Mouse (Mus musculus) midbrain, embryonic 16.5 days (tissue): ENCODE results near the gene Eef2. TPM values are rescaled to one million over a fixed set of nuclear protein-coding genes. Genes with fewer than 3 reads are reported as not detected.
"Not testable (repeated sequence)": the region's sequence is repeated elsewhere in the genome, so short reads cannot be mapped to it uniquely, and the experiment has no call there.

Experiments used
- ATAC-seq: fragments of 200-750 bp; cut with Nextera tagmentation; 2 replicates; pipeline ENCODE4 v1.8.0; 2017; ENCODE audit warnings: moderate TSS enrichment
- H3K27ac ChIP-seq: fragments of 300-500 bp; sonication (generic); 2 replicates; pipeline ENCODE4 v1.5.1; 2014; ENCODE audit warnings: mild to moderate bottlenecking, low read length, mixed read lengths
- H3K27me3 ChIP-seq: fragments of 300-500 bp; sonication (generic); 2 replicates; pipeline ENCODE4 v1.6.1; 2014; ENCODE audit warnings: low read depth, low read length, mixed read lengths; ENCODE audit not compliant: control insufficient read depth, insufficient read depth
- H3K36me3 ChIP-seq: fragments of 300-500 bp; sonication (generic); 2 replicates; pipeline ENCODE4 v1.6.1; 2014; ENCODE audit warnings: mild to moderate bottlenecking, low read length, moderate library complexity, mixed read lengths; ENCODE audit not compliant: control insufficient read depth, insufficient read depth
- H3K4me1 ChIP-seq: fragments of 300-500 bp; sonication (generic); 2 replicates; pipeline ENCODE4 v1.6.1; 2014; ENCODE audit warnings: mild to moderate bottlenecking, low read length, mixed read lengths; ENCODE audit not compliant: control insufficient read depth, insufficient read depth
- H3K4me2 ChIP-seq: fragments of 300-500 bp; sonication (generic); 2 replicates; pipeline ENCODE4 v1.6.1; 2014; ENCODE audit warnings: mild to moderate bottlenecking, low read length, mixed read lengths
- H3K4me3 ChIP-seq: fragments of 300-500 bp; sonication (generic); 2 replicates; pipeline ENCODE4 v1.5.1; 2014; ENCODE audit warnings: low read depth, mild to moderate bottlenecking, low read length, moderate library complexity, mixed read lengths
- H3K9ac ChIP-seq: fragments of 300-500 bp; sonication (generic); 2 replicates; pipeline ENCODE4 v1.6.1; 2014; ENCODE audit warnings: low read depth, low read length, mixed read lengths
- H3K9me3 ChIP-seq: fragments of 300-500 bp; sonication (generic); replicated peaks from 2 replicates; pipeline ENCODE4 v1.6.1; 2014; ENCODE audit warnings: mild to moderate bottlenecking, low read length, mixed read lengths; ENCODE audit not compliant: control insufficient read depth, poor library complexity, severe bottlenecking
- WGBS: fragments of 180-500 bp; shearing (Covaris S2); extraction: QIAGEN DNeasy Blood & Tissue Kit; methylation state at CpG from one replicate; pipeline ENCODE4 v1.1.7; 2014; 5-methylcytosine and 5-hydroxymethylcytosine counted together
- polyA plus RNA-seq: library from polyadenylated mRNA; unstranded; fragments of >200 nt; fragmentation: Nextera tagmentation; extraction: Ambion mirVana; gene quantifications from 2 replicates; pipeline ENCODE4 v1.2.1, GENCODE M21; 2015

Eef2 gene
- polyA plus RNA-seq, 1 experiment from 2014 or later, result 535 TPM

- Histone ChIP-seq H3K4me3 (peak overlapping the region; percentile 42), H3K27ac (peak overlapping the region; percentile 94), H3K4me1 (peaks cover 37% of the 10 kb centered on the region), H3K4me2 (peak overlapping the region; percentile 76), H3K36me3 (peaks cover 28% of the 10 kb centered on the region), H3K9ac (peak overlapping the region; percentile 71)
- H3K9me3 ChIP-seq, H3K27me3 ChIP-seq, ATAC-seq: not testable (repeated sequence)
- 5% methylated on average over 4 of the region's 4 CpGs for WGBS
Observed at GRCm38 (mm10) chr10:81175345-81175701, 1.1 kb upstream of the Eef2 start.

GRCm38 (mm10) chr10:81175936-81176465 lies 430 bp upstream of the Eef2 start:
- peak overlapping the region; percentile 64 for H3K4me2 ChIP-seq
- peaks cover 35% of the 10 kb centered on the region for H3K36me3 ChIP-seq
- H3K27ac ChIP-seq, result peak overlapping the region; percentile 94
- H3K9me3 ChIP-seq, result no peaks in the 10 kb centered on the region
- 5% methylated on average over 13 of the region's 13 CpGs for WGBS
- no peaks in the 10 kb centered on the region for H3K27me3 ChIP-seq
- peaks cover 37% of the 10 kb centered on the region for H3K4me1 ChIP-seq
- ATAC-seq, result no peak
- peak overlapping the region; percentile 10 for H3K9ac ChIP-seq
- H3K4me3 ChIP-seq, result peak overlapping the region; percentile 94

DNA sequence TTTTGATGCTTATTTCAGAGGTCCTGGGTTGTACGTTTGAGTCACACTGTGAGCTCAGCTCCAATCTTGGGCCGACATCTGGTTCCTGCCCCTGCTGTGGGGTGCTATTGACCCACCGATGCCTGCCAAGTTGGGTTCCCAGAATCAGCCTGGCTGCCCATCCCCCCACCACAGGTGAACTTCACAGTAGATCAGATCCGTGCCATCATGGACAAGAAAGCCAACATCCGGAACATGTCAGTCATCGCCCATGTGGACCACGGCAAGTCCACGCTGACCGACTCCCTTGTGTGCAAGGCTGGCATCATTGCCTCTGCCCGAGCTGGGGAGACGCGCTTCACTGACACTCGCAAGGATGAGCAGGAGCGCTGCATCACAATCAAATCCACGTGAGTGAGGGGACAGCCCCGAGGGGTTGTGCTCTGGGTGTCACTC lies 1.1 kb downstream of the Eef2 start:
- H3K4me2 ChIP-seq, result peak overlapping the region; percentile 78
- peak overlapping the region; percentile 94 for H3K4me3 ChIP-seq
- peaks cover 45% of the 10 kb centered on the region for H3K36me3 ChIP-seq
- H3K9me3 ChIP-seq, result no peaks in the 10 kb centered on the region
- peak overlapping the region; percentile 97 for H3K9ac ChIP-seq
- ATAC-seq, result no peak
- H3K27ac ChIP-seq, result peak overlapping the region; percentile 94
- H3K4me1 ChIP-seq, result peaks cover 39% of the 10 kb centered on the region
- 13% methylated on average over 16 of the region's 16 CpGs for WGBS
- H3K27me3 ChIP-seq, result no peaks in the 10 kb centered on the region

GRCm38 (mm10) chr10:81177958-81178712 lies 1.7 kb downstream of the Eef2 start:
- Histone ChIP-seq H3K4me3 (peak overlapping the region; percentile 94), H3K27me3 (no peaks in the 10 kb centered on the region), H3K4me1 (peaks cover 39% of the 10 kb centered on the region), H3K36me3 (peaks cover 45% of the 10 kb centered on the region), H3K4me2 (peak overlapping the region; percentile 78), H3K27ac (no peak overlapping the region), H3K9ac (peak overlapping the region; percentile 97), H3K9me3 (no peaks in the 10 kb centered on the region)
- ATAC-seq, result no peak
- WGBS, result 72% methylated on average over 14 of the region's 14 CpGs

DNA sequence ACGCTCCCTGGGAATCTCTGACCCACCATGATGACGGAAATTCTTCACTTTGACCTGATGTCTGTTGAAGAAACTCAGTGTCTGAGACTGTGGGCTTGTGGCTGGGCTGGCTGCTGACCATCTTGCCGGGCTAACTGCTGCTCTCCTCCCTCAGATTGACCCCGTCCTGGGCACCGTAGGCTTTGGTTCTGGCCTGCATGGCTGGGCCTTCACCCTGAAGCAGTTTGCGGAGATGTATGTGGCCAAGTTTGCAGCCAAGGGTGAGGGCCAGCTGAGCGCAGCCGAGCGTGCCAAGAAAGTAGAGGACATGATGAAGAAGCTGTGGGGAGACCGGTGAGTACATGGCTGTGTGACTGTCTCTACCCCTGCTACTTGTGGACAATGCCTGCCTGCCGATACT lies 2.5 kb downstream of the Eef2 start:
- H3K4me2 ChIP-seq, result no peak overlapping the region
- H3K9me3 ChIP-seq, result no peaks in the 10 kb centered on the region
- H3K36me3 ChIP-seq, result peaks cover 45% of the 10 kb centered on the region
- peaks cover 39% of the 10 kb centered on the region for H3K4me1 ChIP-seq
- WGBS, result 90% methylated on average over 11 of the region's 11 CpGs
- H3K27me3 ChIP-seq, result no peaks in the 10 kb centered on the region
- H3K27ac ChIP-seq, result no peak overlapping the region
- no peak overlapping the region for H3K9ac ChIP-seq
- no peak overlapping the region for H3K4me3 ChIP-seq
- ATAC-seq, result no peak

GRCm38 (mm10) chr10:81179451-81180342 lies 3.3 kb downstream of the Eef2 start:
- no peaks in the 10 kb centered on the region for H3K27me3 ChIP-seq
- H3K9ac ChIP-seq, result no peak overlapping the region
- no peak overlapping the region for H3K4me3 ChIP-seq
- ATAC-seq, result no peak
- H3K4me1 ChIP-seq, result peaks cover 31% of the 10 kb centered on the region
- H3K4me2 ChIP-seq, result no peak overlapping the region
- H3K36me3 ChIP-seq, result peaks cover 47% of the 10 kb centered on the region
- WGBS, result 90% methylated on average over 32 of the region's 32 CpGs
- H3K9me3 ChIP-seq, result no peaks in the 10 kb centered on the region
- no peak overlapping the region for H3K27ac ChIP-seq

DNA sequence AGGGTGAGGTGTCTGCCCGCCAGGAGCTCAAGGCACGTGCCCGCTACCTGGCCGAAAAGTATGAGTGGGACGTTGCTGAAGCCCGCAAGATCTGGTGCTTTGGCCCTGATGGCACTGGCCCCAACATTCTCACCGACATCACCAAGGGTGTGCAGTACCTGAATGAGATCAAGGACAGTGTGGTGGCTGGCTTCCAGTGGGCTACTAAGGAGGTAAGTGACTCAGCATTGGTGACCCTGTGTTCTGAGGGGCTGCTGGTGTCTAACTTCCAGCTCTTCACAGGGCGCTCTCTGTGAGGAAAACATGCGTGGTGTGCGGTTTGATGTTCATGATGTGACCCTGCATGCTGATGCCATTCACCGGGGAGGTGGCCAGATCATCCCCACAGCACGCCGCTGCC lies 4.5 kb downstream of the Eef2 start:
- no peaks in the 10 kb centered on the region for H3K9me3 ChIP-seq
- ATAC-seq, result no peak
- peaks cover 25% of the 10 kb centered on the region for H3K4me1 ChIP-seq
- H3K27ac ChIP-seq, result no peak overlapping the region
- no peak overlapping the region for H3K9ac ChIP-seq
- peaks cover 47% of the 10 kb centered on the region for H3K36me3 ChIP-seq
- no peaks in the 10 kb centered on the region for H3K27me3 ChIP-seq
- no peak overlapping the region for H3K4me2 ChIP-seq
- no peak overlapping the region for H3K4me3 ChIP-seq
- whole genome bisulfite sequencing, result 98% methylated on average over 13 of the region's 13 CpGs

DNA sequence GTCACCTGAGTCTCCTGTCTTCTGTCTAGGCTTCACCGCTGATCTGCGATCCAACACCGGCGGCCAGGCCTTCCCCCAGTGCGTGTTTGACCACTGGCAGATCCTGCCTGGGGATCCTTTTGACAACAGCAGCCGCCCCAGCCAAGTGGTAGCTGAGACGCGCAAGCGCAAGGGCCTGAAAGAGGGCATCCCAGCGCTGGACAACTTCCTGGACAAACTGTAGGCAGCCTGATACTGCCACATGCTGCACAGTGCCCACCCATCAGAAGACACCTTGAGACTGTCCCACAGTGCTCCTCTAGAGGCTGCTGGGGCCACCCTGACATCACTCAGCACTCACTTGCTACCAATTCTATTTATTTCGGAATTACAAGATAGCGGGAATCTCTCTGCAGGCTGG lies 5.4 kb downstream of the Eef2 start:
- not testable (repeated sequence) for H3K4me3 ChIP-seq, H3K4me2 ChIP-seq, H3K27me3 ChIP-seq, H3K9ac ChIP-seq, H3K27ac ChIP-seq, ATAC-seq, H3K9me3 ChIP-seq
- 87% methylated on average over 12 of the region's 12 CpGs for WGBS
- H3K36me3 ChIP-seq, result peaks cover 47% of the 10 kb centered on the region
- peaks cover 23% of the 10 kb centered on the region for H3K4me1 ChIP-seq
